Mouse (Mus musculus): ENCODE measurements around the gene Msi2.

- TF ChIP-seq FLI1 (IDR thresholded peaks at IDR 0.05; ENCODE audit: low read length) (no peak), GATA1 (IDR thresholded peaks at IDR 0.05; ENCODE audit: borderline replicate concordance, low read length) (no peak)
Observed at GRCm38 (mm10) chr11:88561191-88561590, 157.1 kb downstream of the Msi2 start.
